Mouse (Mus musculus): Measurements from ENCODE around the gene Phactr3.
A peak's percentile ranks its signal among the peaks of the same experiment; 100 is the strongest.

Gene Phactr3

GRCm38 (mm10) chr2:178214531-178214930 is 95.8 kb downstream of the Phactr3 start:
- Histone ChIP-seq H3K4me3 (replicated peaks; ENCODE audit: low read length) (no peak overlapping the region), H3K9me3 (ENCODE audit: low read length) (peaks cover 5% of the 10 kb centered on the region; the same call in 1 of the 2 replicates), H3K36me3 (ENCODE audit: insufficient read depth, low read length) (no peaks in the 10 kb centered on the region), H3K4me1 (replicated peaks; ENCODE audit: low read depth, low read length) (no peaks in the 10 kb centered on the region), H3K27me3 (ENCODE audit: insufficient read depth, low read length) (no peaks in the 10 kb centered on the region; the same call in 1 of the 2 replicates)
- TF ChIP-seq NANOG (IDR thresholded peaks at IDR 0.05; ENCODE audit: borderline replicate concordance, low read length) (no peak), CTCF (conservative IDR thresholded peaks at IDR 0.05; ENCODE audit: low read length) (no peak), POU5F1 (IDR thresholded peaks at IDR 0.05; ENCODE audit: borderline replicate concordance, low read length) (no peak)

GRCm38 (mm10) chr2:178218461-178218860 is 99.7 kb downstream of the Phactr3 start:
- Histone ChIP-seq H3K27me3 (ENCODE audit: insufficient read depth, low read length) (no peaks in the 10 kb centered on the region), H3K4me1 (replicated peaks; ENCODE audit: low read depth, low read length) (no peaks in the 10 kb centered on the region), H3K9me3 (ENCODE audit: low read length) (peaks cover 5% of the 10 kb centered on the region; the same call in 1 of the 2 replicates), H3K36me3 (ENCODE audit: insufficient read depth, low read length) (no peaks in the 10 kb centered on the region), H3K4me3 (replicated peaks; ENCODE audit: low read length) (no peak overlapping the region)
- TF ChIP-seq NANOG (IDR thresholded peaks at IDR 0.05; ENCODE audit: borderline replicate concordance, low read length) (no peak), CTCF (conservative IDR thresholded peaks at IDR 0.05; ENCODE audit: low read length) (no peak), POU5F1 (IDR thresholded peaks at IDR 0.05; ENCODE audit: borderline replicate concordance, low read length) (no peak)

DNA sequence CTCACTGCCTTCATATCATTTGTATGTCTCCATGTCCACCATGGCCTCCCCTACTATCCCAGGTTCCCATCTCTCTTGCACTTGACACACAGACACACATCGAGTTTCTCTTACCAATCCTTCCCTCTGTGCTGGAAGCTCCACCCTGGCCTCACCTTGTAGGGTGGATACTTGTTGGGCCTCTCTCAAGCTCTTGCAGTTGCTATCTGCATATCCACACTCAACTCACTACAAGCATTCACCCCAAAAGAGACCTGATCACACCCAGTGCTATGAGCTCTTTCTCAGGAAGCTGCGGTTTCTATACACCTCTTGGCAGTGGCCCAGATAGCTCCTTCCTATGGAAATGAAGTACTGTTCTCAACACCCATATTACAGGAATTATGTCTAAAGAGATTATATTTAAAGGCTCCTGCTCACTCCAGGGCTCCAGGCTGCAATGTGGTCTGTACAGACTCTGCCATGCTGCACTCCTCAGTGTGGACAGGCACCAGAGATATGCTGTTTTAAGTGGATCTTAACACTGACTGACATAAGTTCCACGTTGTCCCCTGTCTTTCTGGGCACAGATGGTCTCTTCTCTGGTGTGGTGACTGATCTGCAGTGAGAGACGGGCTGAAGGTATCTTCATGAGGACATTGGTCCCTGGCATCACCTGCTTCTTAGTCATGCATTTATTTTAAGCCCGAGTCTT is 100.8 kb downstream of the Phactr3 start:
- peaks cover 4% of the 10 kb centered on the region; the same call in 1 of the 2 replicates for H3K9me3 ChIP-seq (ENCODE audit: low read length)
- TF ChIP-seq POU5F1 (IDR thresholded peaks at IDR 0.05; ENCODE audit: borderline replicate concordance, low read length) = no peak
- no peak for TF ChIP-seq NANOG (IDR thresholded peaks at IDR 0.05; ENCODE audit: borderline replicate concordance, low read length)
- no peak for TF ChIP-seq CTCF (conservative IDR thresholded peaks at IDR 0.05; ENCODE audit: low read length)
- no peaks in the 10 kb centered on the region for H3K36me3 ChIP-seq (ENCODE audit: insufficient read depth, low read length)
- no peaks in the 10 kb centered on the region for H3K4me1 ChIP-seq (replicated peaks; ENCODE audit: low read depth, low read length)
- no peaks in the 10 kb centered on the region for H3K27me3 ChIP-seq (ENCODE audit: insufficient read depth, low read length)
- H3K4me3 ChIP-seq (replicated peaks; ENCODE audit: low read length) = no peak overlapping the region

GRCm38 (mm10) chr2:178220148-178220717 is 101.5 kb downstream of the Phactr3 start:
- Histone ChIP-seq H3K9me3 (ENCODE audit: low read length) (no peaks in the 10 kb centered on the region), H3K4me1 (replicated peaks; ENCODE audit: low read depth, low read length) (no peaks in the 10 kb centered on the region), H3K4me3 (replicated peaks; ENCODE audit: low read length) (no peak overlapping the region), H3K36me3 (ENCODE audit: insufficient read depth, low read length) (no peaks in the 10 kb centered on the region), H3K27me3 (ENCODE audit: insufficient read depth, low read length) (no peaks in the 10 kb centered on the region)
- TF ChIP-seq CTCF (conservative IDR thresholded peaks at IDR 0.05; ENCODE audit: low read length) = no peak
- TF ChIP-seq NANOG (IDR thresholded peaks at IDR 0.05; ENCODE audit: borderline replicate concordance, low read length) = no peak
- no peak for TF ChIP-seq POU5F1 (IDR thresholded peaks at IDR 0.05; ENCODE audit: borderline replicate concordance, low read length)

GRCm38 (mm10) chr2:178221003-178221402 is 102.2 kb downstream of the Phactr3 start:
- no peak for TF ChIP-seq NANOG (IDR thresholded peaks at IDR 0.05; ENCODE audit: borderline replicate concordance, low read length)
- no peak for TF ChIP-seq CTCF (conservative IDR thresholded peaks at IDR 0.05; ENCODE audit: low read length)
- TF ChIP-seq POU5F1 (IDR thresholded peaks at IDR 0.05; ENCODE audit: borderline replicate concordance, low read length) = no peak
- Histone ChIP-seq H3K27me3 (ENCODE audit: insufficient read depth, low read length) (no peaks in the 10 kb centered on the region), H3K9me3 (ENCODE audit: low read length) (no peaks in the 10 kb centered on the region), H3K4me3 (replicated peaks; ENCODE audit: low read length) (no peak overlapping the region), H3K36me3 (ENCODE audit: insufficient read depth, low read length) (no peaks in the 10 kb centered on the region), H3K4me1 (replicated peaks; ENCODE audit: low read depth, low read length) (no peaks in the 10 kb centered on the region)

DNA sequence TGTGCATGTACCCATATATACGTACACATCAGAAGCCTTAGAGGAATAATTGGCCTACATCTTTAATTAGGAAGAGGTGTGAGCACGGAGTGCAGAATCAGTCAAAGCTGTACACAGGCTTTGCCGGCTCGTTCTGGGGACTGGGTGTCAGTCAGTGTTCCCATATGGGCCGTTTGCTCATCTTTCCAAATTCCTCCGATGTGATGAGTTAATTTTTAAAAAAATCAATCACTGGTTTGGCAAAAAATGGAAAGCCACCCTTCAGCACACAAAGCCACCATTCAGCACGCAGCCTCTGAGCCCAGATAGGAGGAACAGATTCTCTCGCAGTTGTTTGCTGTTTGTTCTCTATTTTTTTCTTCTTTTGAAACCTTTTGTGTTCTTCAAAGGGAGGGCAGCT is 110.5 kb downstream of the Phactr3 start:
- H3K36me3 ChIP-seq (ENCODE audit: insufficient read depth, low read length) = no peaks in the 10 kb centered on the region
- H3K9me3 ChIP-seq (ENCODE audit: low read length) = no peaks in the 10 kb centered on the region
- no peaks in the 10 kb centered on the region for H3K4me1 ChIP-seq (replicated peaks; ENCODE audit: low read depth, low read length)
- TF ChIP-seq NANOG (IDR thresholded peaks at IDR 0.05; ENCODE audit: borderline replicate concordance, low read length) (no peak), POU5F1 (IDR thresholded peaks at IDR 0.05; ENCODE audit: borderline replicate concordance, low read length) (no peak), CTCF (conservative IDR thresholded peaks at IDR 0.05; ENCODE audit: low read length) (no peak)
- H3K4me3 ChIP-seq (replicated peaks; ENCODE audit: low read length) = no peak overlapping the region
- no peaks in the 10 kb centered on the region for H3K27me3 ChIP-seq (ENCODE audit: insufficient read depth, low read length)

GRCm38 (mm10) chr2:178233487-178233886 is 114.7 kb downstream of the Phactr3 start:
- no peaks in the 10 kb centered on the region for H3K27me3 ChIP-seq (ENCODE audit: insufficient read depth, low read length)
- H3K9me3 ChIP-seq (ENCODE audit: low read length) = no peaks in the 10 kb centered on the region
- H3K4me3 ChIP-seq (replicated peaks; ENCODE audit: low read length) = no peak overlapping the region
- TF ChIP-seq NANOG (IDR thresholded peaks at IDR 0.05; ENCODE audit: borderline replicate concordance, low read length) (no peak), CTCF (conservative IDR thresholded peaks at IDR 0.05; ENCODE audit: low read length) (peak; percentile 83), POU5F1 (IDR thresholded peaks at IDR 0.05; ENCODE audit: borderline replicate concordance, low read length) (no peak)
- no peaks in the 10 kb centered on the region for H3K36me3 ChIP-seq (ENCODE audit: insufficient read depth, low read length)
- H3K4me1 ChIP-seq (replicated peaks; ENCODE audit: low read depth, low read length) = 0 out of 2 replicates have a peak, but pooled peaks cover 2% of the 10 kb centered on the region

DNA sequence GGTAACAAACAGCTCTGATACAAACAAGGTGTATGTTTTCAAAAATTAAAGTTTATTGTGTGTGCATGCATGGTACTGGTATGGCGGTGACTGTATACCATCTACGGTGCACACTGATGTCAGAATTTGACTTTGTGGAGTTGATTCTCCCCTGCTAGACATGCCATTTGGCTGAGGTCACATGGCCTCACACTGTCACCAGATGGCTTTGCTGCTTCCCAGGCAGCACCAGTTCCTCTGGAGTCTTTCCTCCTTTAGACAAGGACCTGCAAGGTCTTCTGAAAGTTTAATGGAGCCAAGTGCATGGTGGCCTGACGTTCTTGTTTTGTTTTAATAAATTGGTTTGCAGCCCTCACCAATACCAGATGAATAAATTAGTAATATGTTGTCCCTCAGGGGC is 118.3 kb downstream of the Phactr3 start:
- Histone ChIP-seq H3K27me3 (ENCODE audit: insufficient read depth, low read length) (no peaks in the 10 kb centered on the region), H3K4me1 (replicated peaks; ENCODE audit: low read depth, low read length) (peaks cover 13% of the 10 kb centered on the region), H3K9me3 (ENCODE audit: low read length) (no peaks in the 10 kb centered on the region), H3K4me3 (replicated peaks; ENCODE audit: low read length) (no peak overlapping the region), H3K36me3 (ENCODE audit: insufficient read depth, low read length) (no peaks in the 10 kb centered on the region)
- TF ChIP-seq POU5F1 (IDR thresholded peaks at IDR 0.05; ENCODE audit: borderline replicate concordance, low read length) (no peak), NANOG (IDR thresholded peaks at IDR 0.05; ENCODE audit: borderline replicate concordance, low read length) (no peak), CTCF (conservative IDR thresholded peaks at IDR 0.05; ENCODE audit: low read length) (no peak)
